Mouse (Mus musculus) urinary bladder, postnatal 10 days (tissue): ENCODE measurements around the gene Mkks.
A peak's percentile ranks its signal among the peaks of the same experiment; 100 is the strongest.
"Not testable (repeated sequence)": the region's sequence is repeated elsewhere in the genome, so short reads cannot be mapped to it uniquely, and the experiment has no call there.

Experiments used
- DNase-seq: peaks from one replicate; pipeline ENCODE4 v3.0.0; 2022; ENCODE audit warnings: low spot score

Mkks gene

DNA sequence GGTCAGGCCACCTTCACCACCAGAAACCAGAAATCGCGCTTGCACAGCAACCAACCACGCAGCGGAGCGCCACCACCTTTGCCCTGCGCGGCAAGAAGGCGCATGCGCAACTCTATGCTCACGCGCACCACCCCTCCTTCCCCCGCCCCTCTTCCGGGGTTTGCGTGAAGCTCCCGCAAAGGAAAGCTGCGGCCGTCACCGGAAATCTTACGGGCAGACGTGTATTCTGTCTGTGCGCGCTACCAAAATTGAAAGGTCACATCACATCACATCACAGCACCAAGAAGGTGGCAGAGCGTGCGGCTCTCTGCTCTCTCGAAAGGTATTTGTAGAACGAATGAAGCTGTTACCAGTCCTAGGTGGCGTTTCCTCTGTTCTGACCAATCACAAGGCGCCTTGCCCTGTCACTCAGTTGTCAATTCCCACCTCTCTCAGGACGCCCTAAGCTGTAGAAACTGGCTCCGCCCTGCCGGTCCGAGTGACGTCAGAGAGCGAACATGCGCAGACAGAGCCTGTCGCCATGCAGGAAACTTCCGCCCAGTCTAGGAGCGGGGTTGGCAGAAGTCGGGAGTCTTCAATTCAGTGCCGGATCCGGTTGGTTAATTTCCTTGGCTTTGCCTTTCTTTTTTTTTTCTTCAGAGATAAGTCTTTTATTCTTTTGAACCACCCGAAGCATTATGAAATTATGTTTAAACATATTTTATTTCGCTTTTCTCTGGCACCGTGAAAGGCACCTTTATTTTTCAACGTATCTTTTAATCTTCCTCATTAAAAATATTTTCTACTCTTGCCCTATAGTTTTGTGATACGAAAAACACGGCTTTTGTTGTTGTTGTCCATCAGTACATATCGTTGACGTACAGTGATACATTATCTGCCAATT, at the start of gene Mkks, which contains the start of the genes Slx4ip and AL731706.1:
Mkks (minus strand) TSS at position 322 of the 883 bp plus-strand sequence.
Slx4ip (plus strand) TSS at position 151 of the 883 bp plus-strand sequence.
AL731706.1 (minus strand) TSS at position 322 of the 883 bp plus-strand sequence.
- peak; percentile 96 for DNase-seq

DNA sequence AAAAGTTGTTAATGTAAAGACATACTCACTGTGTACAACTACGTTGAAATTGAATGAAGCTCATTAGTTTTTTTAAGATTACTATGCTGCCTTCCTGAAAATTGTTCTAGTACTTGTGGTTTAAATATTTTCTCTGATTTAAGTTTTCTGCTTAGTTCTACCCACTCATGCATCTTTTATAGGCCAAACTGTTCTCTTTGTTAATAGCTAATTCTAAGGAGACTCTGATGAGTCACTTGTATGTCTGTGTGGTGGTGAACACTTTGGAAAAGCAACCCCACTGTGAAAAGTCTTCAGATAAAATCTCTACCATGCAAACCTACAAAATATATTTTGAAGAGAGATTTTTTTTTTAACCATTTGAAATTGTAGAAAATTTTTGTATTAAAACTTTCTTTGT, 47.1 kb upstream of the Mkks start:
- DNase-seq, result no peak

DNA sequence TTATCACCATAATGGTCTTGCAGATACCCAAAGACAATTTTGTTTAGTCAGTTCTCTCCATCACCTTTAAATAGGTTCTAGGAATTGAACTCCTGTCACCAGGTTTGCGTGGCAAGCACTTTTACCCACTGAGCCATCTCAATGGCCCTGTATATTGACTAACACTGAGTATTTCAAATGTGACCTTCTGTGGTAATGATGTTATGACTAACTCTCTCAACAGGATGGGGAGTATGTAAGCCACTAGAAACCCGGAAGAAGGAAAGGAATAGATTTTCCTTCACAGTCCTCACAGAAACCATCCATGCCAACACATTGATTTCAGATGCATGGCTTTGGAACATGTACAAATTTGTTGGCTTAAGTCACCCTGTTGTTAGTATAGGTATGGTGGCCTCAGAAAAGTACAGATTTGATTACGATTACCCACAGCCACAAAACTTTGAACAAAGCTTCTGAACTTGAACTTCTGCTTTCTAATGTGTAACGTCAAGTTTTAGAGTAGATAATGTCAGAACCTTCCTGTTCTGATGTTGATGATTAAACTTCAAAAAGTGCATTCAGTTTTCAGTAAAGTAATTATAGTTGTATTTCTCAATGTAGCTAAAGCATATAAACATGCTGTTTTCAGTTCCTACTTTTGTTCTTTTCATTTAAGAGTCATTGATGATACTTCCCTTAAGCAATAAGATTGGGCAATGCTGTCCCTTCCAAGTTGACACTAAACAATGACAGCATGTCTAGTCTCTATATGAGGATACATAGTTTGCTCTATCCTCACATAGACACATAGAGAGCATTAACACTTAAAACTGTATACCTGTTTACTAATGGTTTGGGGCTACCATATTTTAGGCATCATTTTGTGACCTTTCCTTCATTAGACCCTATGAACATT, 45.5 kb upstream of the Mkks start:
- no peak for DNase-seq

DNA sequence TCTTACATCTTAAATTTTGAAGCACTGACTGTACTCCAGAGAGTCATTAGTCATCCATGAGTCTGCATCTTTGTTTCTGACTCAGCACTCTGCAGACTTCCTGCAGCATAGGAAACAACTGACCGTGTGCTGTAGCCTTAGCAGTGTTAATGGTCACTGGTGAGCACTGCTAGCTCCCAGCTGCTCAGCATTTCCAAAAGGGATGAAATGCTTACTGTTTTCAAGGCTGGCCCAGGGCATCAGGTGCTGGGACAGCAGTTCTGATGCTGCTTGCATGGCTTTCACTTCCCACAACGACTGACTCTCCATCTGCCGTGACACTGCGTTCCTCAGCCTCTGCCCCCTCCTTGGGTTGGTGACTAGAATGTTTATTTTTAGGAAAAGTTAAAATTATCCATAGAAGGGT, 29.8 kb upstream of the Mkks start:
- no peak for DNase-seq

DNA sequence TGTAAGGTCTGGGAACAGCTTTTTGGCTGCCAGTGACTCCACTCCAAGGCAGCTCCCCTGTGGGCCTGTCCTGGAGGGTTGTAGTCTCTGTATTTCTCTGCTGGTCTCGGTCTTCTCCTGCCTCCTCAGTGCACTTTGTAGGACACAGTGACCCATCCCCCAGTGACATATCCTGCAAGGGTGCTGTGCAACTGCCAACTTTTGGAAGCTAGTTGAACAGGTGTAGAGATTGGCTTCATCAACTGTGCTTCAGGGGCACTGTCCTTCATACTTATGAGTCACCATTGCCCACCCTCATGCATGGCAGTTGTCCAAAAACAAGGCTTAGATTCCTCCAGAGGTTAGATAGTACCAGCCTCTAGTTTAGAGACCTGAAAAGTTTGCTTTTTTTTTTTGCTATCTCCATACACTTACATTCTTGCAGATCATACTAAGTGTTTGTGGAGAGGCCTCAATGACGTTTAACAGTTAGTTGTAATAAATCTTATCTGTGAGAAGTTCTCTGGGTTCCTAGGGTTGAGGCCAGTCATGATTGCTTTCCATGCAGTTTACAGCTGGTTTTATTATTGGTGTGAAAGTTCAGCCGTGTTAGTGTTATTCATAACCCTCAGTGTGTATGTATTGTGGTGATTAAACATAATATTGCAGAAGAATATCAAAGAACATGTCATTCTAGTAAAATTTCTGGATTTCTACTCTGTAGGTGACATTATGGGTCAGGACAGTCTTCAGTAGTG, 29.2 kb upstream of the Mkks start:
- no peak for DNase-seq

DNA sequence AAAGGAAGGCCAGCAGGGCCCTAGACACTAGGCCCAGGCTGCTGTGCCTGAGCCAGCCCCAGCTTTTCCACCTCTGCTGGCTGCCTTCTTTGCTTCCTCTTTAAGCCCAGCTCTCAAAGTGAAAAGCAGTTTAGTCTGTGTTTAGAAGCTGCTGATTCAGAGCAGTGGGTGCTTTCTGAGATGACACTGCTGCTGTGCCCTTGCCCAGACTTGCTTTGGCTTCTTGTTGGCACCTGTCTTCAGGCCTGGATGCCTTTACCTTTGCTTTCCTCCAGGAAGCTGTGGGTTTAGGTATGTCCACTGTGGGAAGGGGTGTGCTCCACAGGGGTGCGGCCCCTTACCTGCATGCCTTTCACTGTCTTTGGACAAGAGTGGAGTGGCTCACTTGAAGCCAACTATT, 28.2 kb upstream of the Mkks start:
- DNase-seq, result no peak

DNA sequence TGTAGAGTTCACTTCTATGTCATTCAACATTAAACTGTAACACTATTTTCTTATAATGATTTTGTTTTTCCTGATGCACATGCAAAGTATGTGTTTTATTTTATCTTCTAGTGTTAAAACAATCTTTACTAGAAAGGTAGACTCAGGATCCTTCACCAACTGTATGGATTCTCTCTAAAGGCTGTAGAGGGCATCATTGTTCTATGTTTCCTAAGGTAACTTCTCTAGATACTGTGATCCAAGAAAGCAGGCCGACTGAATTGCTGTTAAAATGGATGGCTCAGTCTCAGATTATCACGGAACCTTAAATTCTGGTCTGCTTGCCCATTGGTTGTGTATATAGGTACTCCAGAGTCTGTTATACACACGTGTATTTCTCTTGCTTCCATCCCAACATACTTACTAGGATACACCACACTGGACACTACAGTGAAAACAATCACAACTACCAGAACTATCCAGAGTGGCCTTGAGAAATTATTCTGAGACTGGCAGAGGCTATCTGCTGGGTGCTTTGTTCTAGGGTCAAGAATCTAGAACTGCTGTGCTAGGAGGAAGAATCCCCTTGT, 23.2 kb upstream of the Mkks start:
- no peak for DNase-seq

DNA sequence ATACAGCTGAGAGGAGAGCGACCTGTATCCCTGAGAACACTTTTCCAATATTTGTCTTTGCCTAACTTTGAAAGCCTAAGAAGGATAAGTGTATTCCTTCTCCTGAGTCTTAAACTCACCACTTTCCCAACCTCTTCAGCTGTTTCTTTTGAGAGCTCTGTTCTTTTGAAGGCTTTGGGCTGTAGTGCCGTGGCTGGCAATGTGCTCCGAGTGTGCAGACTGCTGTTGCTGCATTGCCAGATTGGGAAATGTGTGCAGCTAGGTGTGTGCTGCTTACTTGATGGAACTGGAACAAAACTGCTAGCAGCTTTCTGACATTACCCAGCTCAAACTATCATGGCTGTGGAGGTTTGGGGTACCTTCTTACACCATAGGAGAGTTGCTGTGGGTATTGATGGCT, 21.8 kb upstream of the Mkks start:
- no peak for DNase-seq

DNA sequence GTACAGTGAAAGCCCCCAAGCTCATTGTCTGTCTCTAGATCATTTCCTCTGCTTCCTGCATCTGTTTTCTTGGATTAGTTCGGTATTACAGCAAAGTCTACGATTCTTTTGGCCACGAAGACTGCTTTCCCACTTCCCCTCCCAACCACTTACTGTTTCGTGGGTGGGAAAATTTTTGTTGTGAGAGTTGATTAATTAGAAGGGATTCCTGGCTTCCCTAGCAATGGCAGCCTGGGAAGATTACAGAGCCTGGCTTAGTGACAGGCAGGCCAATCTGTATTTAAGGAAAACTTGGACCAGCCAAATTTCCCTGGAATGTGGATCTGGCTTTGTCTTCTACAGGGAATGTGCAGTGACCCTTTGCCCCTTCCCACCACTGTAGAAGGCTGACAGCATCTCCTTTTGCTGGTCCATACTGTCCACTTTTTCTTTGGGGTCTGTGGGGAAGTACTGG, 20.8 kb upstream of the Mkks start:
- no peak for DNase-seq

DNA sequence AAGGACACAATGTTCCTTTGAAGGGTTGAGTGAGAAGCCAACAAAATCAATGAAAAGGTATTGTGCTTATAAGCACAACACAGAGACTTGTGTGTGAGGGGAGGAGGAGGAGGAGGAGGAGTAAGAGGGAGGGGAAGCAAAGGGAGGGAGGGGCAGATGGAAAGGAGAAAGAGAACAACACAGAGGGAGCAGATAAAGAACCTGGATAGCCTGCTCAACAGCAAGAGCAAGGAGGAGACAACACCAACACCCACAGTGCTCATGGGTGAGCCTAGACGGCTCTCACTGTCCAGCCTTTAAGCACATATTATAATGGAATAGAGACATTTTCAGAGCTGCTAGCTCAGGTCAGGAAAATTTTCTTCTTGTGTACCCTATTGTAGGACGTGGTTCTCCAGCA, 18.1 kb upstream of the Mkks start:
- no peak for DNase-seq

DNA sequence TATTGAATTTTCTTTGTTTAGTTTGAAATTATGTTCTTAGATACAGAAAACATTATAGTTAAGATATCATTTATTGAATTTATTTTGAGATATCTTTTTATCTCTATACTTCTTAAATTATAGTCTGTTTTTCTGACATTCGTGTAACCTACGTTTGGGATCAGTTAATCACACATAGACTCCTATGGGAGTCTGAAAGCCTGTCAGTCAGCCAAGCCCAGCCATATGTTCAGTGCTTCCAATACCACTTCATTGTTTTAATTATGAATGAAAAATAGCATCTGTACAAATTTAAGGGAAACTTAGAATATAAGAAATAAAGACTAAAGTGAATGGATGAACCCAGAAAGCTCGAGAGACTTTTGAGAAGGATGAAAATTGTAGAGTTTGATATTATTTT, 17.4 kb upstream of the Mkks start:
- no peak for DNase-seq

DNA sequence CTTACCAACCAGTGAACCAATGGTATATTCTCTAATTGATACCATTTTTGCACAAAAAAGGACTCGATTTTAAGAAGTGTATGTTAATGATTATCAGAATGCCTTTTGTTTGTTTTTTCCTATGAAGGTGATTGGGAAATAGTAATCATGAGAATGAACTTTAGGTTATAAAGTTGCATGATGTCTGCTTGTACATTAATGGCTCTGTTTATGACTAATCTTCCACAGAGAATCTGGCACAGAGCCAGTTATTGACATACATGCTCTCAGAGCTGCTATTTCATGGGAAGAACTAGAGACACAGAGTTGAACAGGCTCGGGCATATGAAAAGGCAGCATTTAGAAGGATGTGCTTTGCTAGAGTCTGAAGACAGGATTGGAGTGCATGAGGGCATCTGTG, 4.9 kb upstream of the Mkks start:
- DNase-seq, result no peak

DNA sequence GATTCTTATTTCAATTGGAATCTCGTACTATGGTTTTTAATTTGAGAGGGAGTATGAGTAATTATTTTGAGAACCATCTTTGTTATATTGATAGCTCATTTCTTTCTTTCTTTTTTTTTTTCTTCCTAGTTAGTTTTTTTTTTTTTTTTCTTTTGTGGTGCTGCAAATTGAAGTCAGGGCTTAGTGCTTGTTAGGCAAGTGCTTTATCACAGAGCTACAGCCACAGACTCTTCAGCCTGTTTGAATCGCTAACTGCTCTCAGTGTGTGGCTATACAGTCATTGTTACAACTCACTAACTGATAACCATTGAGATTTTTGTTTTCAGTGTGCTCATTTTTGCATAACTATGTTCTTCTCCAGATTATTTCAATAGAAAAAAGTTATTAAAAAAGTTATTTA, 3.3 kb upstream of the Mkks start:
- no peak for DNase-seq

DNA sequence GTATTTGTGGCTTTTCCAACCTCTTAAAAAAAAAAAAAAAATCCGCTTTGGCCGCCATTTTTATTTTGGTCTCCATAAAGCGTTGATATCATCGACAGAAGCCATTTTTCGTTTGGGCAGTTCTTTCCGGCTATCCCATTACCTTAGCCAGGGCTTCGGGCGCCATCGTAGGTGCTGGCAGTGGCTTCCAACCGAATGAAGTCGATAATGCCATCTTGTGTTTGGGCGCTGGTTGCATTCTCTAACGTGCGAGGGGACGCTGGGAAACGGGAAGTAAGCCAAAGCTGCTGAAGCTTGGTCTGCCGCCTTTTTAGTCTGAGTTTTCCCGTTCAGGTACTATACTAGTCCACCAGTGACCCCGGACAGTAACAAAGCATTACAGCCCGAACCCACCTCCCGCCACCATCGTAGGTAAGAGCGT, 772 bp upstream of the Mkks start:
- DNase-seq, result peak; percentile 69

DNA sequence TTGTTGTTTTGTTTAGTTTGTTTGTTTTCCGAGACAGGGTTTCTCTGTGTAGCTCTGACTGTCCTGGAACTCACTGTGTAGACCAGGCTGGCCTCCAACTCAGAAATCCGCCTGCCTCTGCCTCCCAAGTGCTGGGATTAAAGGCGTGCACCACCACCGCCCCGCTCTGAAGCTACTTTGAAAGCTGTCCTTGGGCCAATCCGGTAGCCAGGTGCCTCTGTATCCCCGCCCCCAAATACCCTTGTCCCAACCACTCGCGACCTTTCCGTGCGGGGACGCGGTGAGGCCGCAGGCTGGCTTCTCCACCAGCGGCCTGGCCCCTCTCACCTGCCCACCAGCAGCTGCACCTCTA, 497 bp downstream of the Mkks start:
- DNase-seq, result not testable (repeated sequence)

DNA sequence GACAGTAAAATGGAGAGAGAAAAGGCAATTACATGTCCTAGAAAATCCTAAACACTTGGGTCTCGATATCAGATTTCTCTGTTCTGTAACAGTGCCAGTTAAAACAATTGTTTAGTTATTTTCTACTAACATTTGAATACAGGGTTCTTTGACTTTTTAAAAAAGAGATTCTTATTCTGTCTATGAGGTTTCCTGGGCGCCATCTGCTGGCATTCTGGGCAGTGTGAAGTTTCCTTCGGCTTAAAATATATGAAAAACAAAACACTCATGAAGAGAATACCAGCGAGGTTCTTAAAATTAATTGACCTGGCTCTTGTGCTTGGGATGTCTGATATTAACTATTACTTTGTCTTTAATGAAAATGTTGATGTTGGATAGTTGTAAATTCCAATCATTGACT, 4.3 kb downstream of the Mkks start:
- no peak for DNase-seq

DNA sequence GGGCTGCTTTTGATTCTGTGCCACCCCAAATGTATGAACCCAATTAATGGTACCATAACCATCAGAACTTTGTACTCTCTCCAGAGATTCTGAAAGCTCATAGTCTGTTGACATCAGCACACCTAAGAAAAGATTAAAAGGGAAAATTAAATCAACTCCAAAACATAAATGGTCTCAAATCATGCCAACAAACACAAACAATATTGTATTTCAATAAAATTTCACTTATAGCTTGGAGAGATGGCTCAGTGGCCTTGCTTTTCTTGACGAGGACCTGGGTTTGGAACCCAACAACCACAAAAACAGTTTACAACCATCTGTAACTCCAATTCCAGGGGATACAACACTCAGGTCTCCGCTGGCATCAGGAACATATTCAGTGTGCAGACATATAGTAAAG, 5.6 kb downstream of the Mkks start, which contains the start of gene AL731706.2:
AL731706.2 (minus strand) TSS at position 101 of the 400 bp plus-strand sequence.
- no peak for DNase-seq

DNA sequence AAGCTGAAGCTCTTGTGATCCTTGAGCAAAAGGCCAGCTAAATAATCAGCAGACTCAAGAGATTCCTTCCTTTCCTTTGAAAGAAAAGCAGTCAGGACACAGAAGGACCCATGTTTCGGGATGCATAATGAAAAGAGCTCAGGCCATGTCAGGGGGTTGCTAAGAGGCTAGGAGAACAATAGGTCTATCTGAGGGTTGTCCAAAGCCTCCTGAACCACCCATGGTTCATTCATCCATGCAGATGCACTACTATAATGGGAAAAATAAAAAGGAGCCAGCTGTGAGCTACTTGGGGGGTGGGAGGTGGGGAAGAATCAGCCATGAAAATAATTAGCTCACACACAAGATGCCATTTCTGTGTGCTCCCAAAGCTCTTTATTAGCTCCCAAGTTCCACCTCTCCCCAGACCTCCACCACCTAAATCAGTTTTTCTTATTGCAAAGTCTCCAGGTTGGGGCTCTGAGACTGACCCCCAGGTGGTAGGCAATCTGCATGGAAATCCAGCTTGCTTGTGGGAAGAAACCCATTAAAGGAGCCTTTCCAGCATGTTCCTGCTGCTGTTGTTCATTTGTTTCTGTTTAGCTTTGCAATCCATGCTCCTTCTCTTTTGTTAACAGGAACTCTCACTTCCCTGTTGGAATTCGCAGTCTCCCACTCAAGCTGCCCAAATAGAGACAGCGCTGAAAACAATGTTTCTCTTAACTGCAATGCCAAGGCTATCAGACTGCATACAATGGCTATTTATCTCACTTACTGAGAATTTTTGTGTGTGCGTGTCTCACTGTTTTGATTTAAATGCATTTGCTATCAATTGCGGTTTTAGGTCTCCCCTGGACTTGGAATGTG, 36.4 kb downstream of the Mkks start:
- DNase-seq, result no peak

DNA sequence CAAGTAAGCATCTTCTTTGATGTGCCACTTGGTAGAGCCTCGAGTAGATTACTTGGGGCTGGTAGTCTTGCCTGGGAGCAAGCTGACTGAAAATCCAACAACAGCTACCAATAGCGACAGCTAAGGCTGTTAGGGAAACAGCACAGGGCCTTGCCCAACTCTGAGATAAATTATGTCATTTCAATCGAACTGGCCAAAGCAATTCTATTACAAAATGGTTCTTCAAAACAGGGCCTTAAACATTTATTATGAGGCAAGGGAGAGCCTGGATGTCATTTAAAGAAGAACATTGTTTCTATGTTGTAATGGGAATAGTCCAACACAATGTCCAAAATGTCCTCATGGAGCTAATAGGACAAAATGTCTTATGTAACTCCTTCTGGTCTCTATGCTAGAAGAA, 40.8 kb downstream of the Mkks start:
- DNase-seq, result no peak

DNA sequence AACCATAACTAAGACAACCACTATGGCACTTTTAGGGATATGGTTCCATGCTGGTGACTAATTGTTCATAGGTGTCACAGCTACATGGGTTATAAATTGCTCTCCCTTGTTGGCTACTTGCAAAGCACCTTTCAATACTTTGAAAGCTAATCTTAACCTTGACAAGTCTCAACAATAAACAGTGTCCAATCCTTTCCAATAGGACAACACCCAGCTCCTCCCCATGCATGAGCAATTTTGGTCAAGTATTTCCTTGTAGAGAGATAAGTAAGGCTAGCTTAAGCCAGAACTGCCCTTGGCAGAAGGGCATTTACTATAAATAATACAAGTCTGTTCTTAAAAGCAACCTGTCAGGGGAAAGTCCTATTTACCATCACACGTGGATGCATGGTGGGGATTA, 53.2 kb downstream of the Mkks start:
- DNase-seq, result no peak

DNA sequence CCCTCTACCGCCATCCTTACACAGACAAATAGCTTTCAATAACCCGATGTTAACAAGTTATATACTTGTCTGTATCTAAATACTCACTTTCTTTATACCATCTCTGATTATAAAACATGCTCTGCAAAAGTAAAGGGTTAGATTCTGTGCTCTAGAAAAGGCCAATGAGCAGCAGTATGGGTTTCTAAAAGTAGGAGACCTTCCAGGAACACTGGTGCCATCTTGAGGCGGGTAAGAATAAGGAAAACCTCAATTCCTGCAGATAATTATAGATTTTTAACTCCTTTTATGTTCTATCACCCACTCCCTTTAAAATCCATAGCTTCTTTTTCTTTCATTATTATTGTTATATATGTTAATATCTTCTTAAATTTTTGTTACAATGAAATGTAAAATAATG, 55.3 kb downstream of the Mkks start:
- no peak for DNase-seq
